Mouse (Mus musculus) mammary gland, adult 2 months (tissue): Measurements from ENCODE around the gene Hacd3. TPM values are rescaled to one million over a fixed set of nuclear protein-coding genes. Genes with fewer than 3 reads are reported as not detected.

Experiments used
- polyA plus RNA-seq: library from polyadenylated mRNA; depleted of rRNA; stranded (reverse); fragments of >200 nt; gene quantifications from 2 replicates; pipeline ENCODE4 v1.2.3, GENCODE M21; 2012; ENCODE audit warnings: low replicate concordance; rRNA removed

Gene Hacd3
- polyA plus RNA-seq: 29.3 and 31.6 TPM in 2 replicates

DNA sequence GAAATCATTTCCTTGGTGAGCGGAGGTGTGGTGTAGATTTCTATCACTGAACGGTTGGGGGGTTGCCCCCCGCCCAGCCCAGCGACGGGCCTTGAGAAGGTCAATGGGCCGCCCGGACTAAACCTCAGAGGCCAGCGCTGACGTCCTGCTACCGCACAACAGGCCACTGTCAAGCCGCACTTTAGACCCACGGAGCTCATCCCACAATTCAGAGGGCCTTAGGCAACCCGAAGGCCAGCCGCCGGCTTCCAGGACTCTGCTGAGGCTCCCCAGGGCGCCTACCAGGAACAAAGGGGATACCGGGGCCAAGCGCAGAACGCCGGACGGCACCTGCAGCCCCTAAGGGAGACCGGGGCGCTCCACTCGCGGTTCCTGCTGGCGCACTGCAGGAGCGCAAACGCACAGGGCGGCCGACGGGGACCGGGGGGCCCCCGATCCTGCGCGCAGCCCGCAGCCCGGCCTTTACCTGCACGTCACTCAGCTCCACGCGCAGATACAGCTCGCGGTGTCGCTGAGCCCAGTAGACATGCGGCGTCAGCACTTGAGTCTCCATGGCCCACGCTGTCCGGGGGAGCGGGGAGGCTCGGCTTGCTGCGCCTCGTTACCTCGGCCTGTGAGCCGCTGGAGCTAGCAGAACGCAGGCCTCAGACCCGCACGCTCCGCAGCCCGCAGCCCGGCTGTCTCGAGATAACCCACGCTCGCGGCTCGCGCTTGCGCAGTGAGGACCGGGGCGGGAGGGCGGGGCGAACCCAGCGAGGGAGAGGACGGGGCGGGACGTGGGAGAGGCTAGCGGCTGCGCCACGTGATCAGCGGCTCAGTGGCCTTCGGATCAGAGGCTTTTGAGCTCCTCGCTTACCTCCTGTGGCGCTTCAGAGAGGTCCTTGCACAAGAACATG is at the start of gene Hacd3:
Gene Hacd3 (minus strand): TSS at position 703 of the 896 bp plus-strand sequence.

DNA sequence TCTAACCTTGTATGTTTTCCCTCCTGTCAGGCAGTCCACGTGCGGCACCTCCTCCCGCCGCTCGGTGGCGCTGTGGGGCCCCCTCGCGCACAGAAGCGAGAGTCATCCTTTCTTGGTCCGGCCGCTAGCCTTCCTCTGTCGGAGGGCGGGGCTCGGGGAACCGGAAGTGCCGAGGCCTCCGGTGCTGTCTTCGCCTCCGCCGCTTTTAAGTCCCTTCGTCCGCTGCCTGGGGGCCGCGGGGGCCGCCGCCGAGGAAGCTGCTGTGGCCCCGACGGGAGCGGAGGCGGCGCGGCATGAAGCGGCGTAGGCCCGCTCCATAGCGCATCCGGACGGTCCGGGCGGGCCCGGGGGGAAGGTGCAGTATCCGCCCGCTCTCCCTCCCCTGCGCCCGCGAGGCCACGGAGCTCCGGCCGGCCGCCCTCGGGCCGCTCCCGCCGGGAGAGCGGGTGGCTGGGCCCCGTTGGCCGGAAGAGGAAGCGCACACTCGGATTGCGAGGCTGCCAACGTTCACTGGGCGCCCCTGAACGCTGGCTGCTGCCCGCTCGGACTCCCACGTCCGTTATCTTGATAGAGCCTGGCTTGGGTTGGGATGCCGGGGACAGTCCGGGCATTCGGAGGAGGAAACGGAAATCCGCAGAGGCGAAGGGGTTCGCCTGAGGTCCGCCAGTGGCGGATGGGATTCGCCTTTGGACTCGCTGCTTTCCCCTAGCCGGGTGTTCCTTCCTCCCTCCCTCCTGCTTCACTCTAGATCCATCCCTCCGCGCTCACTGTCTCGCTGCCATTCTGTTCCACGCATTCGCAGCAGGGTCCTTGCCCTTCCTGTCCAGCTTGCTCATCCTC is 11.0 kb upstream of the Hacd3 start, which contains the start of gene Dpp8:
Gene Dpp8 (plus strand): TSS at position 146 of the 840 bp plus-strand sequence.

DNA sequence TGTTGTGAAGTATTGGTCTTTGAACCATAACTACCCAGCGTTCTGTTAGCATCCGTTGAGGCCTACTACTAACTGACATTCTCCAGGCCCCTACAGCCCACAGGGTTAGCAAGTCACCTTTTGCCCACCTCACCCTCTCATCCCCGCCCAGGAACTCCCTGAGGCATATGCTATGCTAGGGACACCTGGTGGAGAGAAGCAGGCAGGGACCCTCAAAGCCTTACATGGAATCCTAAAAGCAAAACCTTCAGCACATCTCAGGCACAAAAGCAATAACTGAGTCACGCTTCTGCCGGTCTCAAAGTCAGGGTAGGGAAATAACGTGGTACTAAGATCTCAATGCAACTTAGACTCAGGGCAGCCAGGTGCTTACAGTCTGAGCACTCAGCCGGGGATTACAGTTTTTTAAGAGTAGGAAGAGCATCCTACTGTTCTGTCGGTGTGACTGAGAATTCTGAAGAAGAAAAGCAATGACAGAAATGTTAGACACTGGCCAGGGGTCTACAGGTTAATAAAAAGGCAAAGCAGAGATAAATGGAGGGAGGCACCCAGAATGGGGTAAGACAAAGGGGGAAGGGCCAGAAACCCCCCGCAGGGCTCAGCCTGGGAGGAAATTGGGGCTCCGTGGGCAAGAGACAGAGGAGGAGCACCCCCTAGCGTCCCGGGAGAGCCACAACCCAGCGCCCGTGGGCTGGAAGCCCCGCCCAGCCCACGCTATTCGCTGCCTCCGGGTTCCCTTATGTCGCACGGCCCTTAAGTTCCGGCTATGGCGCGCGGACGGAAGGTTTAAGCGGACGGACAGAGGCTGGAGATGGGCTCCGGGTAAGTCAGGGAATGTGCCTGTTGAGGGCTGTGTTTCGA is 61.1 kb downstream of the Hacd3 start, which contains the start of gene Ints14:
Gene Ints14 (plus strand): TSS at position 789 of the 861 bp plus-strand sequence.

DNA sequence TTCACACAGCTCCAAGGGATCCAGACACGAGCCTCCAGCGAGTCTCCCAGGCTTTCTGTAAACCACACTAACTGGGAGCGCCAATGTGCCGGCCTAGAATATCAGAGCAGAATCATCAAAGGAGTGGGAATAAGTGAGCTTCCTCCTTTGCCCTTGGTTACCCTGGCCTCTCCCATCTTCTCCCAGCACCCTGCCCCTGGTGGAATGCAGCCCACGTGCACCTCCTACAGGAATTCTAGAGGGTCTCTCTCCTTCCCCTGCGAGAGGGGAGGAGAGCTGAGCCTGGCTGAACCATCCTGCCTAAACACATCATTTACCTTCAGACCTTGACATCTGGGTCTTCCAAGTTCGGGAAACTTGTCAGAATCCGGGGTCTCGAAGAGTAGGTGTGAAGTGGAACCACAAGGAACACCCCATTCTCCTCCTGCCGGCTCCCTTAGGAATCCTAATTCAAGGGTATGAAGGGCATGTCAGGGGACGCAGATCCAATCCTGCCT is 70.3 kb downstream of the Hacd3 start, which contains the start of gene Slc24a1:
Gene Slc24a1 (minus strand): TSS at position 447 of the 497 bp plus-strand sequence.

Other genes starting within 250 kb of the Hacd3 start
- 10.3 and 13.2 TPM in 2 replicates for gene Dennd4a, start 210.4 kb downstream of the Hacd3 start, polyA plus RNA-seq
- 0.09 TPM in 1 of 2 replicates, not detected in the other for gene Slc24a1, start 70.1 kb downstream of the Hacd3 start, polyA plus RNA-seq
- 9.8 and 17.1 TPM in 2 replicates for gene Ints14, start 60.8 kb downstream of the Hacd3 start, polyA plus RNA-seq
- gene Dpp8, start 10.7 kb upstream of the Hacd3 start, polyA plus RNA-seq: 39.8 and 74.5 TPM in 2 replicates
- 9.8 and 12.4 TPM in 2 replicates for gene Igdcc4, start 79.8 kb upstream of the Hacd3 start, polyA plus RNA-seq
- 0.23 and 0.41 TPM in 2 replicates for gene Igdcc3, start 119.5 kb upstream of the Hacd3 start, polyA plus RNA-seq
- 12.2 and 17.1 TPM in 2 replicates for gene Parp16, start 173.7 kb upstream of the Hacd3 start, polyA plus RNA-seq
- gene Cilp, start 243.5 kb upstream of the Hacd3 start, polyA plus RNA-seq: 4.0 and 13.6 TPM in 2 replicates